Mouse (Mus musculus) stomach, postnatal 0 days (tissue): ENCODE results near the gene Cep83.

Source experiments
- CTCF ChIP-seq: IDR thresholded peaks from 2 replicates; pipeline ENCODE4 v1.5.1; 2016; ENCODE audit warnings: antibody characterized with exemption, low read depth, mild to moderate bottlenecking, moderate library complexity
- EP300 ChIP-seq: optimal IDR thresholded peaks from 2 replicates; pipeline ENCODE3; 2016; ENCODE audit warnings: antibody characterized with exemption

- TF ChIP-seq CTCF (no peak), EP300 (no peak)
These were observed 115.8 kb downstream of the Cep83 start for GRCm38 (mm10) chr10:94804029-94804908.
